In the genomic region with DNA sequence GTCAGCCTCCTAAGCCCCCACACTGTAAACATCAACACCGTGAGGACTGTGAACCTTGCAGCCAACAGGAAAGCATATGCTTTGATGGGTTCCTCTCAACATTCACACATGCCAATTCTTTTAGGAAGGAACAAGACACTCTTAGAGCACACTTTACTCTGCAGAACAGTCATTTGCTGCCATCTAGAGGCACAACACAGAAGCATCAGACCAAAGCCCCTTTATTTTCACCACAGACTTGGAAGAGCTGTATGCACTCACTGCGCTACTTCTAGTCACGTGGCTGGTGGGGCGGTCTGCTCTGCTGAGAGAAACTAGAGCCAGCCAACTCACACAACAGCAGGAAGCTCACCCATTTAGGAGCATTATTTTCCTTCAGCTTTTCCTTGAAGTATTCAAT, we compare ENCODE assay signal across 8 mouse cellular contexts. TPM values are rescaled to one million over a fixed set of nuclear protein-coding genes. Genes with fewer than 3 reads are reported as not detected.
DNase-seq lines count a peak whose midpoint lies in the region; ATAC-seq and TF ChIP-seq lines count a peak whose summit lies in the region.

No protein-coding gene starts in this region.

- 0 out of 2 replicates have a peak, but pooled peaks have one; percentile 28 for TF ChIP-seq POLR2A in CH12.LX (IDR thresholded peaks at IDR 0.05; ENCODE audit: low read depth, low read length)
- TF ChIP-seq POLR2A in liver, adult 2 months (IDR thresholded peaks at IDR 0.05; ENCODE audit: extremely low read depth, insufficient read depth, low read length) = no peak
- TF ChIP-seq POLR2A in myocyte (IDR thresholded peaks at IDR 0.05; ENCODE audit: insufficient read length, low read depth) = no peak

- H3K79me2 ChIP-seq in CH12.LX (replicated peaks; ENCODE audit: control insufficient read depth, extremely low read depth, insufficient read depth, poor library complexity, severe bottlenecking) (peaks cover 26% of the 10 kb centered on the region), myocyte (ENCODE audit: control insufficient read depth, insufficient read depth) (peaks cover 31% of the 10 kb centered on the region)
- H3K79me2 ChIP-seq in liver, adult 2 months (ENCODE audit: control insufficient read depth, insufficient read depth, low read length) = peaks cover 11% of the 10 kb centered on the region

- 52% methylated on average over 4 of the region's 4 CpGs for whole genome bisulfite sequencing in forebrain, embryonic 11.5 days
- 21% methylated on average over 4 of the region's 4 CpGs for WGBS in heart, embryonic 16.5 days
- 61% methylated on average over 4 of the region's 4 CpGs for WGBS in liver, adult 2 months

- no peaks in the 10 kb centered on the region for H3K27me3 ChIP-seq in CH12.LX (replicated peaks)
- no peaks in the 10 kb centered on the region for H3K27me3 ChIP-seq in forebrain, embryonic 11.5 days (ENCODE audit: control insufficient read depth, insufficient read depth, low read length)
- H3K27me3 ChIP-seq in heart, embryonic 16.5 days (ENCODE audit: control insufficient read depth, insufficient read depth, low read length) = no peaks in the 10 kb centered on the region
- no peaks in the 10 kb centered on the region for H3K27me3 ChIP-seq in liver, adult 2 months (ENCODE audit: control insufficient read depth, insufficient read depth, low read length)
- H3K27me3 ChIP-seq in myocyte (ENCODE audit: control insufficient read depth, insufficient read depth, insufficient read length) = no peaks in the 10 kb centered on the region

- H3K4me2 ChIP-seq in CH12.LX (ENCODE audit: insufficient read depth, low read depth, poor library complexity, severe bottlenecking) (peak overlapping the region; percentile 80), myocyte (ENCODE audit: low read depth) (no peak overlapping the region)
- no peak overlapping the region for H3K4me2 ChIP-seq in forebrain, embryonic 11.5 days (ENCODE audit: low read depth, low read length, severe bottlenecking)
- H3K4me2 ChIP-seq in heart, embryonic 16.5 days (ENCODE audit: low read depth, low read length) = no peak overlapping the region

- no peaks in the 10 kb centered on the region for H3K9me3 ChIP-seq in CH12.LX (replicated peaks; ENCODE audit: low read length)
- no peaks in the 10 kb centered on the region for H3K9me3 ChIP-seq in forebrain, embryonic 11.5 days (ENCODE audit: control insufficient read depth, low read length)
- H3K9me3 ChIP-seq in heart, embryonic 16.5 days (replicated peaks; ENCODE audit: control insufficient read depth, low read length) = no peaks in the 10 kb centered on the region

- H3K36me3 ChIP-seq in CH12.LX (replicated peaks in 1 of 2; ENCODE audit: control insufficient read depth in 1 of 2, insufficient read depth in 1 of 2, low read length in 1 of 2) (peaks cover 27 to 46% of the 10 kb centered on the region in 2 experiments), myocyte (ENCODE audit: control insufficient read depth, insufficient read depth) (peaks cover 4% of the 10 kb centered on the region)
- H3K36me3 ChIP-seq in forebrain, embryonic 11.5 days (ENCODE audit: control insufficient read depth, insufficient read depth, low read length) = no peaks in the 10 kb centered on the region; the same call in none of the 2 replicates
- H3K36me3 ChIP-seq in heart, embryonic 16.5 days (ENCODE audit: control insufficient read depth, insufficient read depth) = peaks cover 15% of the 10 kb centered on the region
- H3K36me3 ChIP-seq in liver, adult 2 months (ENCODE audit: control insufficient read depth, insufficient read depth, low read length) = peaks cover 27% of the 10 kb centered on the region

- H3K27ac ChIP-seq in CH12.LX (ENCODE audit: insufficient read depth, low read depth) = peak overlapping the region; percentile 86
- H3K27ac ChIP-seq in forebrain, embryonic 11.5 days (ENCODE audit: low read depth, low read length) = no peak overlapping the region
- peak overlapping the region; percentile 46 for H3K27ac ChIP-seq in heart, embryonic 16.5 days (ENCODE audit: low read length)
- H3K27ac ChIP-seq in liver, adult 2 months (replicated peaks; ENCODE audit: insufficient read depth, low read depth, low read length) = no peak overlapping the region

- TF ChIP-seq EP300 in CH12.LX (IDR thresholded peaks at IDR 0.05; ENCODE audit: low read length) = no peak

- ATAC-seq in forebrain, embryonic 11.5 days (replicated peaks; ENCODE audit: low FRiP score) = peak; percentile 76
- peak; percentile 91 for ATAC-seq in heart, embryonic 16.5 days (replicated peaks; ENCODE audit: extremely low read depth, insufficient read depth, low FRiP score)

- peak; percentile 77 for TF ChIP-seq RAD21 in CH12.LX (IDR thresholded peaks at IDR 0.05; ENCODE audit: low read depth, low read length)

- peak overlapping the region; percentile 24; the same call in 1 of the 2 replicates for H3K9ac ChIP-seq in CH12.LX (ENCODE audit: insufficient read depth, low read depth)
- H3K9ac ChIP-seq in forebrain, embryonic 11.5 days (ENCODE audit: low read length) = no peak overlapping the region
- H3K9ac ChIP-seq in heart, embryonic 16.5 days (ENCODE audit: low read length) = no peak overlapping the region; the same call in 1 of the 2 replicates
- H3K9ac ChIP-seq in liver, adult 2 months (ENCODE audit: low read depth, low read length) = no peak overlapping the region

- in situ Hi-C loops in CH12.LX (cut with MboI; ENCODE audit: low pct_ligation_motif_present, low pct_unique_long_range_greater_than_20kb, low sequenced_read_pairs) = no loop called here

- TF ChIP-seq CTCF in CH12.LX (conservative IDR thresholded peaks at IDR 0.05 in 1 of 2, IDR thresholded peaks at IDR 0.05 in 1 of 2; ENCODE audit: low read depth in 2 of 2, low read length in 2 of 2) = peak; percentile 69 to 81
- peak; percentile 18; the same call in 1 of the 2 replicates for TF ChIP-seq CTCF in liver, adult 2 months (IDR thresholded peaks at IDR 0.05; ENCODE audit: low read depth, low read length)

- peak; percentile 92 for DNase-seq in CH12.LX (ENCODE audit: extremely low read depth)
- peak; percentile 76 for DNase-seq in c-Kit-positive CD71-negative TER-119-negative erythroid progenitor cells, embryonic 14.5 days (ENCODE audit: low read depth)
- peak; percentile 62 for DNase-seq in forebrain, embryonic 11.5 days (ENCODE audit: low spot score)
- DNase-seq in kidney, postnatal 10 days = peak; percentile 83
- DNase-seq in liver, adult 2 months (ENCODE audit: extremely low read depth, low read depth, low spot score) = peak; percentile 40
- DNase-seq in testis, postnatal 10 days (ENCODE audit: low spot score) = peak; percentile 62

- H3K4me1 ChIP-seq in CH12.LX (ENCODE audit: control insufficient read depth in 1 of 2, insufficient read depth in 2 of 2) = peaks cover 21 to 52% of the 10 kb centered on the region in 2 experiments
- H3K4me1 ChIP-seq in forebrain, embryonic 11.5 days (replicated peaks; ENCODE audit: control insufficient read depth, insufficient read depth, low read length) = peaks cover 8% of the 10 kb centered on the region
- H3K4me1 ChIP-seq in heart, embryonic 16.5 days (ENCODE audit: control insufficient read depth, insufficient read depth, low read length) = peaks cover 14% of the 10 kb centered on the region
- H3K4me1 ChIP-seq in liver, adult 2 months (ENCODE audit: control insufficient read depth, insufficient read depth, low read length) = peaks cover 1% of the 10 kb centered on the region; the same call in 1 of the 2 replicates

- no peak overlapping the region for H3ac ChIP-seq in myocyte (ENCODE audit: control insufficient read depth, insufficient read length)

- H3K4me3 ChIP-seq in CH12.LX (replicated peaks in 1 of 3; ENCODE audit: low read depth in 2 of 3, low read length in 2 of 3, poor library complexity in 1 of 3) (peak overlapping the region in 2 of 3 experiments; percentile 31 to 43), myocyte (no peak overlapping the region)
- H3K4me3 ChIP-seq in forebrain, embryonic 11.5 days (ENCODE audit: low read depth, low read length) = no peak overlapping the region
- no peak overlapping the region for H3K4me3 ChIP-seq in heart, embryonic 16.5 days (ENCODE audit: low read length)
- no peak overlapping the region for H3K4me3 ChIP-seq in liver, adult 2 months (ENCODE audit: insufficient read depth, low read depth, low read length)

- dilution Hi-C loops in CH12.LX (cut with MboI; ENCODE audit: extremely low pct_ligation_motif_present, extremely low pct_unique_long_range_greater_than_20kb, low sequenced_read_pairs) = no loop called here

TF ChIP-seq in CH12.LX, 34 proteins besides CTCF, POLR2A, EP300 and RAD21 (continues in another document):
- 0 out of 2 replicates have a peak, but pooled peaks have one; percentile 7 for TF ChIP-seq NRF1 (IDR thresholded peaks at IDR 0.05; ENCODE audit: low read depth, low read length)
- TF ChIP-seq MXI1 (IDR thresholded peaks at IDR 0.05; ENCODE audit: low read depth, low read length) = peak; percentile 88
- TF ChIP-seq USF1 (IDR thresholded peaks at IDR 0.05; ENCODE audit: low read depth, low read length) = peak; percentile 90
- no peak for TF ChIP-seq ZNF384 (IDR thresholded peaks at IDR 0.05; ENCODE audit: low read depth, low read length)
- peak; percentile 91 for TF ChIP-seq MAX (IDR thresholded peaks at IDR 0.05; ENCODE audit: low read length)

TF ChIP-seq in myocyte, 11 proteins besides CTCF, POLR2A, EP300 and RAD21:
- TF ChIP-seq USF1 (IDR thresholded peaks at IDR 0.05; ENCODE audit: low read depth) (peak; percentile 29), SRF (IDR thresholded peaks at IDR 0.05; ENCODE audit: control insufficient read depth, insufficient read length, low read depth) (no peak)

RNA-seq across cellular contexts. Expression of gene Mcmbp, which starts 15.5 kb away (rescaled TPM):
- total RNA-seq in CH12.LX (2012; rRNA removed) = 45.2 and 53.3 TPM in 2 replicates
- 59.7 and 69.4 TPM in 2 replicates for total RNA-seq in CH12.LX (2014; rRNA removed)
- polyA plus RNA-seq in CH12.LX (2012; ENCODE audit: insufficient read length, low read depth) = 75.7 and 85.9 TPM in 2 replicates
- polyA plus RNA-seq in forebrain, embryonic 11.5 days (2014; fragmentation: Nextera tagmentation; extraction: Ambion mirVana) = 86.1 and 90.8 TPM in 2 replicates
- polyA plus RNA-seq in heart, embryonic 16.5 days (2015; fragmentation: Nextera tagmentation; extraction: Ambion mirVana) = 37.9 and 38.5 TPM in 2 replicates
- 12.8 and 15.6 TPM in 2 replicates for total RNA-seq in liver, adult 2 months (2014; rRNA removed)
- polyA plus RNA-seq in liver, adult 2 months (2012; rRNA removed) = 10.0 and 11.4 TPM in 2 replicates
- 14.5 TPM for polyA plus RNA-seq in myocyte (2012; fragmentation: generic; extraction: Trizol)

RNA-seq across cellular contexts. Expression of gene Sec23ip, which starts 20.0 kb away (rescaled TPM):
- 16.0 and 22.7 TPM in 2 replicates for total RNA-seq in CH12.LX (2012; rRNA removed)
- total RNA-seq in CH12.LX (2014; rRNA removed) = 18.9 and 19.3 TPM in 2 replicates
- polyA plus RNA-seq in CH12.LX (2012; ENCODE audit: insufficient read length, low read depth) = 33.6 and 40.1 TPM in 2 replicates
- polyA plus RNA-seq in forebrain, embryonic 11.5 days (2014; fragmentation: Nextera tagmentation; extraction: Ambion mirVana) = 44.5 and 45.3 TPM in 2 replicates
- 27.8 and 28.8 TPM in 2 replicates for polyA plus RNA-seq in heart, embryonic 16.5 days (2015; fragmentation: Nextera tagmentation; extraction: Ambion mirVana)
- total RNA-seq in liver, adult 2 months (2014; rRNA removed) = 7.2 and 8.0 TPM in 2 replicates
- polyA plus RNA-seq in liver, adult 2 months (2012; rRNA removed) = 18.1 and 27.2 TPM in 2 replicates
- polyA plus RNA-seq in myocyte (2012; fragmentation: generic; extraction: Trizol) = 19.2 TPM

Comparison
In these comparisons a context has a peak if more than half of its experiments do, and no peak if none do; other contexts are left out.
1. DNase-seq: peak in every context shown above with its lines; median percentile 92 in CH12.LX; 83 in kidney, postnatal 10 days; 76 in c-Kit-positive CD71-negative TER-119-negative erythroid progenitor cells, embryonic 14.5 days; 62 in forebrain, embryonic 11.5 days; 62 in testis, postnatal 10 days; 40 in liver, adult 2 months.
2. H3K27ac ChIP-seq: peak in CH12.LX (single experiment) and heart, embryonic 16.5 days (single experiment); none in forebrain, embryonic 11.5 days (single experiment) and liver, adult 2 months (single experiment).
3. H3K4me3 ChIP-seq: peak in CH12.LX (2 of 3); none in forebrain, embryonic 11.5 days (single experiment), heart, embryonic 16.5 days (single experiment), liver, adult 2 months (single experiment) and myocyte (single experiment).